Mouse (Mus musculus) small intestine, adult 2 months (tissue): Measurements from ENCODE around the gene Tnnt1.

Experiments
- CTCF ChIP-seq: fragments of 200-500 bp; IDR thresholded peaks from 2 replicates; pipeline ENCODE4 v1.5.1; 2012; ENCODE audit warnings: low read depth, mild to moderate bottlenecking, control low read depth, inconsistent platforms, low read length, moderate library complexity, mixed read lengths; ENCODE audit not compliant: insufficient replicate concordance, insufficient read length; ENCODE audit errors: extremely low read depth
- POLR2A ChIP-seq: fragments of 200-500 bp; IDR thresholded peaks from 2 replicates; pipeline ENCODE4 v1.6.1; 2012; ENCODE audit warnings: low read depth, mild to moderate bottlenecking, control low read depth, inconsistent platforms, low read length, moderate library complexity

GRCm38 (mm10) chr7:4521231-4522003 lies 5.2 kb upstream of the Tnnt1 start:
- TF ChIP-seq CTCF = no peak
- no peak for TF ChIP-seq POLR2A
